Mouse (Mus musculus): ENCODE data around the gene Tifab. TPM values are rescaled to one million over a fixed set of nuclear protein-coding genes. Genes with fewer than 3 reads are reported as not detected.
A peak's percentile ranks its signal among the peaks of the same experiment; 100 is the strongest.
"Not testable (repeated sequence)": the region's sequence is repeated elsewhere in the genome, so short reads cannot be mapped to it uniquely, and the experiment has no call there.

Tifab gene
- polyA plus RNA-seq, 1 experiment: 2.8 TPM

DNA sequence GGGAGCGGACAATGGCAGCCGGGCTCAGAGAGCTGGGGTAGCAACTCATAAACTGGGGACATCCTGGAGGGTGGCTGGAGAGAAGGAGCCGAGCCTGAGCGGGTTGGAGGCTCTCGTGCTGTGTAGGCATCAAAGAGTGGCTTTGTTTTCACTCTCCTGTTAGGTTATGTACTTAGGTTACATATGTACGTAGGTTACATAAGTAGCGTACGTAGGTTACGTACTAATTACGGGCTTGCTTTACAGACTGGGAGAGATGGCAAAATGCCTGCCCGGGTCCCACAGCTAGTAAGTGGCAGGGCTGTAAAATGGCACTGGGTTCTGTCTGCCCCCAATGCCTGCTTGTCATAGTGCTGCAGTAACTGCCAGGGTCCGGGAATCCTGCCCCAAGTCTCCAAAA lies 18.3 kb upstream of the Tifab start:
- H3K27me3 ChIP-seq (replicated peaks; ENCODE audit: control insufficient read depth, insufficient read depth, low read length): no peaks in the 10 kb centered on the region
- 65% methylated on average over 12 of the region's 12 CpGs for WGBS
- no peaks in the 10 kb centered on the region for H3K4me1 ChIP-seq (ENCODE audit: control insufficient read depth, insufficient read depth, low read length)
- DNase-seq: no peak
- no peaks in the 10 kb centered on the region for H3K36me3 ChIP-seq (ENCODE audit: control insufficient read depth, insufficient read depth, low read length)
- H3K27ac ChIP-seq (ENCODE audit: insufficient read depth, low read depth, low read length): no peak overlapping the region
- H3K4me3 ChIP-seq (ENCODE audit: insufficient read depth, low read depth, low read length): no peak overlapping the region
- no peak for TF ChIP-seq POLR2A (IDR thresholded peaks at IDR 0.05; ENCODE audit: low read depth, low read length)
- no peak for TF ChIP-seq CTCF (conservative IDR thresholded peaks at IDR 0.05; ENCODE audit: insufficient read depth, insufficient read length, low read depth, low read length)

DNA sequence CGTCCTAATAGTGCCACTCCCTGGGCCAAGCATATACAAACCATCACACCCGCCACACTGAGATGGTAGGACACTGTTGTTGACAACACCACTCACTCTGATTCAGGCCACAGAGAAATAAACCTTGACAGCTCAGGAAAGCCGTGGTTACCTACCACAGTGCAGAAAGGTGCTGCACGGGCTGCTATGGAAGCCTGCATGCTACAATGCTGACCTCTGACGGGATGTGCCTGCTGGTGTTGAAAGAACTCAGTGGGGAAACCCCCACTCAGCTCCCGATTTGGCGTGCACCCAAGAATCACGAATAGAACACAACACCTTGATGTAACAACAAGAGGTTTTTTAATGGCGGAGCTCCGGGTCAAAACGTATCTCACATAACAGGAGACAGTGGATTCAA lies 17.1 kb upstream of the Tifab start:
- not testable (repeated sequence) for H3K4me1 ChIP-seq (ENCODE audit: control insufficient read depth, insufficient read depth, low read length); H3K36me3 ChIP-seq (ENCODE audit: control insufficient read depth, insufficient read depth, low read length); H3K27ac ChIP-seq (ENCODE audit: insufficient read depth, low read depth, low read length); H3K4me3 ChIP-seq (ENCODE audit: insufficient read depth, low read depth, low read length); H3K27me3 ChIP-seq (replicated peaks; ENCODE audit: control insufficient read depth, insufficient read depth, low read length); DNase-seq
- 84% methylated on average over 11 of the region's 11 CpGs for WGBS

DNA sequence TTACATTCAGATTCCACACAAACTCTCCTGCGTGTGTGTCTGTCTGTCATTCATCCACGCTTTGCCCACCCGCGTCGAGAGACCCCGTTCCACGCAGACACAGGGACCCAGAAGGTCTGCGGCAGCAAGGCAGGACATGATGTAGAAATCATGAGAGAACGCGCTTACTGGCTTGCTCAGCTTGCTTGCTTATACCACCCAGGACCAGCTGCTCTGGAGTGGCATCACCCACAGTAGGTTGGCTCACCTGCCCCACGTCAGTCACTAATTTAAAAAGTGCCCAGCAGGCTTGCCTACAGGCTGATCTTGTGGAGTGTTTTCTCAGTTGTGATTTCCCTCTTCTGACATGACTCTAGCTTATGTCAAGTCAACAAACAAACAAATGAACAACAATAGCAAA lies 15.5 kb upstream of the Tifab start:
- H3K27me3 ChIP-seq (replicated peaks; ENCODE audit: control insufficient read depth, insufficient read depth, low read length); DNase-seq; H3K36me3 ChIP-seq (ENCODE audit: control insufficient read depth, insufficient read depth, low read length); H3K27ac ChIP-seq (ENCODE audit: insufficient read depth, low read depth, low read length); H3K4me1 ChIP-seq (ENCODE audit: control insufficient read depth, insufficient read depth, low read length); H3K4me3 ChIP-seq (ENCODE audit: insufficient read depth, low read depth, low read length): not testable (repeated sequence)
- WGBS: 94% methylated on average over 11 of the region's 11 CpGs

DNA sequence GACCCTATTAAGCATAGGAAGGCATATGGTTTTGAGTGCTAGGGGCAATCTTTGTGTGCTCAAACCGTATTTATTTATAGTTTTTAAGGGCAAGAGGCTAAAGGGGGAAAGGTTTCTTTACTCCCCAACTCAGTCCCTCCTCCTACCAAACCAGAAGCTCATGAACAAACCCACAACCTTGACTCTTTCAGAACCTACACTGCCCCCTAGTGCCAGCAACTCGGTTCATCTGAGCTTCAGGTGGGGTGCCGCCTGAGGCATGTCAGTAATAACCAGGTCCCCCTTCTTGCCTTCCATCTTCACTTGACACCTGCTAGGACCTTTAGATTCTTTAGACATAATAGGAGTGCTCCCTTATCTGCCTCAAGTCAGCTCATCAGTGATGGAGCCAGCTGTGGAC lies 12.5 kb upstream of the Tifab start:
- no peaks in the 10 kb centered on the region for H3K36me3 ChIP-seq (ENCODE audit: control insufficient read depth, insufficient read depth, low read length)
- TF ChIP-seq CTCF (conservative IDR thresholded peaks at IDR 0.05; ENCODE audit: insufficient read depth, insufficient read length, low read depth, low read length) (peak; percentile 34; the same call in 1 of the 2 replicates), POLR2A (IDR thresholded peaks at IDR 0.05; ENCODE audit: low read depth, low read length) (no peak)
- H3K4me3 ChIP-seq (ENCODE audit: insufficient read depth, low read depth, low read length): no peak overlapping the region
- no peaks in the 10 kb centered on the region for H3K4me1 ChIP-seq (ENCODE audit: control insufficient read depth, insufficient read depth, low read length)
- no peaks in the 10 kb centered on the region for H3K27me3 ChIP-seq (replicated peaks; ENCODE audit: control insufficient read depth, insufficient read depth, low read length)
- peak; percentile 28 for DNase-seq
- H3K27ac ChIP-seq (ENCODE audit: insufficient read depth, low read depth, low read length): no peak overlapping the region
- WGBS: 27% methylated on average over 3 of the region's 3 CpGs

DNA sequence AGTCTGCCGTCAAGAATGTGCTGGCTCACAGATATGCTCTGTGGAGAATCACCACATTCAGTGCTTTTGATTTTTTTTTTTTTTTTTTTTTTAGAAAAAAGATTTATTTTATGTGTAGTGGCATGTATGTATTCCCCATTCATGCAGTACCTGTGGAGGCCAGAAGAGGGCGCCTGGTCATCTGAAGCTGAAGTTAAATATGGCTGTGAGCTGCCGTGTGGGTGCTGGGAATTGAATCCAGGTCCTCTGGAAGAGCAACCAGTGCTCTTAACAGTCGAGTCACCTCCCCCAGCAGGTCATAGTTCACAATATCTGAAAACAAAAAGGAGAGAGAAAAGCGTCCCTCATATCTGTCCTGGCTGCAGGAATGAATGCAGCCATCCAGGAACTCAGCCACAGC lies 11.0 kb upstream of the Tifab start:
- 71% methylated on average over 5 of the region's 5 CpGs for WGBS

DNA sequence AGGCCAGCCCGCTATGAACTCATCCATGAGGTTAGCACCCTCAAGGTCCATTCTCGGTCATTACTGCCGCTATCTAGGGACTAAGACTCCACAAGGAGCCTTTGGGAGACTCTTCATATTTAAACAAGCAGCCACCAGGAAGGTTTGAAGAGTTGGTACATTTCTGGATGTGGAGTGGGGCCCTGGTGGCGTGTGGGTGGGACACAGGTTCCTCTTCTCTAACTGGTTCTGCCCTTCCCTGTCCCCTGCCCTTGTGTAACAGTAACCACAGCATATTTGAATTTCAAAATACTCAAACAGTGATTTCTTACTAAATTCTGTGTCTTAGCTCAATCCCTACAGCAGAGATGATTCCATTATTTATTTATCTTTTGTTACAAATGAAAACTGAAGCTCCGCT lies 5.0 kb upstream of the Tifab start:
- no peaks in the 10 kb centered on the region for H3K36me3 ChIP-seq (ENCODE audit: control insufficient read depth, insufficient read depth, low read length)
- H3K4me3 ChIP-seq (ENCODE audit: insufficient read depth, low read depth, low read length): no peak overlapping the region
- TF ChIP-seq POLR2A (IDR thresholded peaks at IDR 0.05; ENCODE audit: low read depth, low read length): no peak
- no peak for TF ChIP-seq CTCF (conservative IDR thresholded peaks at IDR 0.05; ENCODE audit: insufficient read depth, insufficient read length, low read depth, low read length)
- H3K4me1 ChIP-seq (ENCODE audit: control insufficient read depth, insufficient read depth, low read length): no peaks in the 10 kb centered on the region
- no peak overlapping the region for H3K27ac ChIP-seq (ENCODE audit: insufficient read depth, low read depth, low read length)
- 85% methylated on average over 5 of the region's 5 CpGs for WGBS
- DNase-seq: no peak
- H3K27me3 ChIP-seq (replicated peaks; ENCODE audit: control insufficient read depth, insufficient read depth, low read length): no peaks in the 10 kb centered on the region

More for the DNA sequence above, 11.0 kb upstream of the Tifab start:
- H3K4me1 ChIP-seq (ENCODE audit: control insufficient read depth, insufficient read depth, low read length): no peaks in the 10 kb centered on the region
- no peaks in the 10 kb centered on the region for H3K27me3 ChIP-seq (replicated peaks; ENCODE audit: control insufficient read depth, insufficient read depth, low read length)
- H3K4me3 ChIP-seq (ENCODE audit: insufficient read depth, low read depth, low read length): no peak overlapping the region
- no peak for TF ChIP-seq POLR2A (IDR thresholded peaks at IDR 0.05; ENCODE audit: low read depth, low read length)
- 0 out of 2 replicates have a peak, but pooled peaks have one; percentile 20 for TF ChIP-seq CTCF (conservative IDR thresholded peaks at IDR 0.05; ENCODE audit: insufficient read depth, insufficient read length, low read depth, low read length)
- no peaks in the 10 kb centered on the region for H3K36me3 ChIP-seq (ENCODE audit: control insufficient read depth, insufficient read depth, low read length)
- H3K27ac ChIP-seq (ENCODE audit: insufficient read depth, low read depth, low read length): no peak overlapping the region
- no peak for DNase-seq

DNA sequence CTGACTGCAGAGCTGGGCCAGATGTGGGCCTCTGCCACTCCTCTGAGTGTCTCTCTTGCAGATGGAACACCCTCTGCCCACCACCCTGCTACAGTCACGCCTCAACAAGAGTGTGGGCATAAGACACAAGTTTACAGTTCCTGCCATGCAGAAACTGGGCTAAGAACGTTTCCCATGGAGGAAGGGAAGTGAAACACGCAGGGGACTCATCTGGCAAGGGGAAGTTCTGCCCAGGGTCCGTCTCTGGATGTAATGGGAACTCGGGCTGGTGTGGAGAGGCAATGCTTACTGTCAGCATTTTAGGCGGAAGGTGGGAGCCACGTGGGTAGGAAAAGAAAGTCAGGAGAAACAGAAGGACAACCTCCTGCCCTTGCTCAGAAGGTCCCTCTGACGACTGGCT lies 2.7 kb upstream of the Tifab start:
- TF ChIP-seq CTCF (conservative IDR thresholded peaks at IDR 0.05; ENCODE audit: insufficient read depth, insufficient read length, low read depth, low read length): no peak
- no peak for TF ChIP-seq POLR2A (IDR thresholded peaks at IDR 0.05; ENCODE audit: low read depth, low read length)
- 72% methylated on average over 8 of the region's 8 CpGs for WGBS
- H3K27ac ChIP-seq (ENCODE audit: insufficient read depth, low read depth, low read length): no peak overlapping the region
- peak; percentile 41 for DNase-seq
- H3K4me3 ChIP-seq (ENCODE audit: insufficient read depth, low read depth, low read length): no peak overlapping the region
- no peaks in the 10 kb centered on the region for H3K27me3 ChIP-seq (replicated peaks; ENCODE audit: control insufficient read depth, insufficient read depth, low read length)
- no peaks in the 10 kb centered on the region for H3K4me1 ChIP-seq (ENCODE audit: control insufficient read depth, insufficient read depth, low read length)
- H3K36me3 ChIP-seq (ENCODE audit: control insufficient read depth, insufficient read depth, low read length): no peaks in the 10 kb centered on the region

DNA sequence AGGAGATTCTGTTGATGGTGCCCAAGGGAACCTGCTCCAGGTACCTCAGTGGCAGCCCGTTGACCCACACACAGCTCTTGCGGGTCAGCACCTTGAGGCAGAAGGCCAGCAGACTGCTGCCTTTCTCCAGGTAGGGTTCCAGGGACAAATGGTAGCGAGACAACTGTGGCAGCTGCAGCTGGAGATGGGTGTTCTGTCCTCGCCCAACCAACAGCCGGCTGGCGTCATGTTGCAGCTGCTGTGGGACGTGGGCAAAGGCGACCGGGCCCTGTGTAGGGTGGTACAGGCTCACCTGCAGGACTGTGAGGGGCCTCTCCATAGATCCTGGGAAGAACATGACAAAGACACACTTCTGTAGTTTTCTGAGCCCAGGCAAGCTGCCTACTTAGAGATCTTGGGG lies 2.4 kb downstream of the Tifab start:
- Histone ChIP-seq H3K27ac (ENCODE audit: insufficient read depth, low read depth, low read length) (no peak overlapping the region), H3K4me3 (ENCODE audit: insufficient read depth, low read depth, low read length) (no peak overlapping the region), H3K36me3 (ENCODE audit: control insufficient read depth, insufficient read depth, low read length) (no peaks in the 10 kb centered on the region), H3K4me1 (ENCODE audit: control insufficient read depth, insufficient read depth, low read length) (no peaks in the 10 kb centered on the region), H3K27me3 (replicated peaks; ENCODE audit: control insufficient read depth, insufficient read depth, low read length) (no peaks in the 10 kb centered on the region)
- WGBS: 78% methylated on average over 9 of the region's 9 CpGs
- no peak for DNase-seq
- TF ChIP-seq CTCF (conservative IDR thresholded peaks at IDR 0.05; ENCODE audit: insufficient read depth, insufficient read length, low read depth, low read length): no peak
- no peak for TF ChIP-seq POLR2A (IDR thresholded peaks at IDR 0.05; ENCODE audit: low read depth, low read length)

Measured in kidney, adult 2 months (tissue).